Mouse (Mus musculus) lung, postnatal 0 days (tissue): ENCODE results near the gene Osbpl2. TPM values are rescaled to one million over a fixed set of nuclear protein-coding genes. Genes with fewer than 3 reads are reported as not detected.
A peak's percentile ranks its signal among the peaks of the same experiment; 100 is the strongest.

Experiments
- ATAC-seq: fragments of 200-750 bp; cut with Nextera tagmentation; 2 replicates; pipeline ENCODE4 v1.8.0; 2017; ENCODE audit warnings: moderate library complexity
- DNase-seq: peaks from one replicate; pipeline ENCODE4 v3.0.0-alpha.2; 2016; ENCODE audit warnings: low spot score
- H3K27ac ChIP-seq: fragments of 300-500 bp; sonication (generic); 2 replicates; pipeline ENCODE4 v1.5.1; 2014; ENCODE audit warnings: antibody characterized with exemption, mild to moderate bottlenecking, low read length, mixed read lengths
- H3K27me3 ChIP-seq: fragments of 300-500 bp; sonication (generic); replicated peaks from 2 replicates; pipeline ENCODE4 v1.6.1; 2014; ENCODE audit warnings: low read length, mixed read lengths; ENCODE audit not compliant: insufficient read depth
- H3K36me3 ChIP-seq: fragments of 300-500 bp; sonication (generic); 2 replicates; pipeline ENCODE4 v1.6.1; 2014; ENCODE audit warnings: low read length, mixed read lengths; ENCODE audit not compliant: insufficient read depth
- H3K4me1 ChIP-seq: fragments of 300-500 bp; sonication (generic); 2 replicates; pipeline ENCODE4 v1.6.1; 2014; ENCODE audit warnings: antibody characterized with exemption, low read depth, low read length, mixed read lengths; ENCODE audit not compliant: insufficient read depth
- H3K4me2 ChIP-seq: fragments of 300-500 bp; sonication (generic); replicated peaks from 2 replicates; pipeline ENCODE4 v1.6.1; 2014; ENCODE audit warnings: low read depth, mild to moderate bottlenecking, low read length, moderate library complexity, mixed read lengths
- H3K4me3 ChIP-seq: fragments of 300-500 bp; sonication (generic); 2 replicates; pipeline ENCODE4 v1.5.1; 2014; ENCODE audit warnings: low read depth, low read length
- H3K9ac ChIP-seq: fragments of 300-500 bp; sonication (generic); replicated peaks from 2 replicates; pipeline ENCODE4 v1.6.1; 2014; ENCODE audit warnings: low read depth, mild to moderate bottlenecking
- H3K9me3 ChIP-seq: fragments of 300-500 bp; sonication (generic); 2 replicates; pipeline ENCODE4 v1.6.1; 2016; ENCODE audit warnings: low read length, mixed read lengths
- CTCF ChIP-seq: IDR thresholded peaks from 2 replicates; pipeline ENCODE4 v1.5.1; 2016; ENCODE audit warnings: antibody characterized with exemption, mild to moderate bottlenecking
- EP300 ChIP-seq: IDR thresholded peaks from 2 replicates; pipeline ENCODE4 v1.6.1; 2016; ENCODE audit warnings: antibody characterized with exemption, mild to moderate bottlenecking, control low read depth
- WGBS: fragments of 180-500 bp; shearing (Covaris S2); extraction: QIAGEN DNeasy Blood & Tissue Kit; methylation state at CpG from one replicate; pipeline ENCODE4 v1.1.7; 2014; 5-methylcytosine and 5-hydroxymethylcytosine counted together
- polyA plus RNA-seq: library from polyadenylated mRNA; unstranded; fragments of >200 nt; fragmentation: Nextera tagmentation; extraction: Ambion mirVana; gene quantifications from 2 replicates; pipeline ENCODE4 v1.2.1, GENCODE M21; 2015

Osbpl2 gene
- polyA plus RNA-seq, 1 experiment from 2014 or later = 36.1 TPM

- ATAC-seq (no peak), DNase-seq (no peak)
- no peaks in the 10 kb centered on the region for H3K4me1 ChIP-seq
- no peak overlapping the region for H3K4me3 ChIP-seq
- peaks cover 57% of the 10 kb centered on the region for H3K36me3 ChIP-seq
- H3K9me3 ChIP-seq = no peaks in the 10 kb centered on the region
- H3K27me3 ChIP-seq = no peaks in the 10 kb centered on the region
- no peak overlapping the region for H3K4me2 ChIP-seq
- H3K9ac ChIP-seq = no peak overlapping the region
- TF ChIP-seq EP300 (no peak), CTCF (no peak)
- no peak overlapping the region for H3K27ac ChIP-seq
- WGBS = 93% methylated on average over 10 of the region's 10 CpGs
These were observed 79.7 kb downstream of the Osbpl2 start for GRCm38 (mm10) chr2:180198782-180199181.

GRCm38 (mm10) chr2:180200681-180201080 is 81.6 kb downstream of the Osbpl2 start:
- H3K4me2 ChIP-seq = no peak overlapping the region
- ATAC-seq (peak; percentile 16), DNase-seq (peak; percentile 64)
- peaks cover 40% of the 10 kb centered on the region for H3K36me3 ChIP-seq
- 50% methylated on average over 11 of the region's 11 CpGs for WGBS
- no peaks in the 10 kb centered on the region for H3K27me3 ChIP-seq
- H3K9ac ChIP-seq = no peak overlapping the region
- no peaks in the 10 kb centered on the region for H3K4me1 ChIP-seq
- H3K9me3 ChIP-seq = no peaks in the 10 kb centered on the region
- no peak overlapping the region for H3K4me3 ChIP-seq
- peak; percentile 57 for TF ChIP-seq EP300
- TF ChIP-seq CTCF = no peak
- no peak overlapping the region for H3K27ac ChIP-seq

- WGBS = 61% methylated on average over 9 of the region's 9 CpGs
- Histone ChIP-seq H3K4me3 (no peak overlapping the region), H3K4me2 (no peak overlapping the region), H3K27ac (no peak overlapping the region), H3K9me3 (no peaks in the 10 kb centered on the region), H3K36me3 (peaks cover 35% of the 10 kb centered on the region), H3K27me3 (no peaks in the 10 kb centered on the region), H3K4me1 (no peaks in the 10 kb centered on the region), H3K9ac (no peak overlapping the region)
- ATAC-seq = no peak
- TF ChIP-seq EP300 (no peak), CTCF (no peak)
- DNase-seq = no peak
These were observed 82.2 kb downstream of the Osbpl2 start for GRCm38 (mm10) chr2:180201303-180201702.

GRCm38 (mm10) chr2:180202263-180202662 is 83.2 kb downstream of the Osbpl2 start:
- peak; percentile 6; the same call in 1 of the 2 replicates for ATAC-seq
- Histone ChIP-seq H3K27ac (no peak overlapping the region), H3K27me3 (no peaks in the 10 kb centered on the region), H3K4me1 (no peaks in the 10 kb centered on the region), H3K4me2 (no peak overlapping the region), H3K4me3 (no peak overlapping the region), H3K9me3 (no peaks in the 10 kb centered on the region), H3K36me3 (peaks cover 42% of the 10 kb centered on the region), H3K9ac (no peak overlapping the region)
- no peak for DNase-seq
- 77% methylated on average over 14 of the region's 14 CpGs for WGBS
- no peak for TF ChIP-seq EP300
- TF ChIP-seq CTCF = no peak

- Histone ChIP-seq H3K9ac (no peak overlapping the region), H3K4me2 (no peak overlapping the region), H3K4me3 (no peak overlapping the region), H3K27ac (peak overlapping the region; percentile 85), H3K36me3 (peaks cover 41% of the 10 kb centered on the region), H3K27me3 (no peaks in the 10 kb centered on the region), H3K9me3 (no peaks in the 10 kb centered on the region), H3K4me1 (no peaks in the 10 kb centered on the region)
- no peak for TF ChIP-seq CTCF
- TF ChIP-seq EP300 = peak; percentile 81
- peak; percentile 87 for ATAC-seq
- whole genome bisulfite sequencing = 37% methylated on average over 10 of the region's 10 CpGs
- DNase-seq = peak; percentile 89
These were observed 83.7 kb downstream of the Osbpl2 start for GRCm38 (mm10) chr2:180202805-180203204.

GRCm38 (mm10) chr2:180204501-180204900 is 85.4 kb downstream of the Osbpl2 start:
- Histone ChIP-seq H3K4me1 (no peaks in the 10 kb centered on the region), H3K27ac (no peak overlapping the region), H3K9ac (no peak overlapping the region), H3K9me3 (no peaks in the 10 kb centered on the region), H3K27me3 (no peaks in the 10 kb centered on the region), H3K4me3 (no peak overlapping the region), H3K36me3 (peaks cover 27% of the 10 kb centered on the region; the same call in 1 of the 2 replicates), H3K4me2 (no peak overlapping the region)
- TF ChIP-seq EP300 = no peak
- no peak for TF ChIP-seq CTCF
- ATAC-seq = no peak
- DNase-seq = no peak
- 91% methylated on average over 9 of the region's 9 CpGs for WGBS
